Mouse (Mus musculus): Measurements from ENCODE around the gene Gm11985. TPM values are rescaled to one million over a fixed set of nuclear protein-coding genes. Genes with fewer than 3 reads are reported as not detected.

Gm11985 gene
- not detected for total RNA-seq (2021)
- not detected in 2 replicates for polyA plus RNA-seq (2012; rRNA removed)
- long read RNA-seq: 0 reads

GRCm38 (mm10) chr11:7188469-7188868, at the start of gene Gm11985:
Gm11985 (minus strand) TSS chr11:7188569.
- Histone ChIP-seq H3K79me2 (replicated peaks; ENCODE audit: control insufficient read depth, insufficient read depth, low read length) (no peaks in the 10 kb centered on the region), H3K27me3 (ENCODE audit: control insufficient read depth, insufficient read depth, low read length) (no peaks in the 10 kb centered on the region), H3K27ac (no peak within 1 kb of the TSS), H3K9ac (ENCODE audit: low read depth, low read length) (no peak within 1 kb of the TSS), H3K4me3 (no peak within 1 kb of the TSS), H3K36me3 (ENCODE audit: control insufficient read depth, insufficient read depth, low read length) (no peaks in the 10 kb centered on the region), H3K4me1 (ENCODE audit: control insufficient read depth, insufficient read depth, low read length) (no peaks in the 10 kb centered on the region)
- no peak for DNase-seq
- TF ChIP-seq EP300 (IDR thresholded peaks at IDR 0.05; ENCODE audit: insufficient read depth, low read depth, low read length): no peak
- TF ChIP-seq CTCF (IDR thresholded peaks at IDR 0.05): no peak
- TF ChIP-seq POLR2A (IDR thresholded peaks at IDR 0.05; ENCODE audit: insufficient read depth, low read depth, low read length): no peak
- intact Hi-C loops (cut with DNase I): no loop called here
- 83% methylated on average over 13 of the region's 13 CpGs for WGBS

- intact Hi-C loops (cut with DNase I): no loop called here
- no peak overlapping the region for H3K9ac ChIP-seq (ENCODE audit: low read depth, low read length)
- H3K4me3 ChIP-seq: no peak overlapping the region
- 22% methylated on average over 6 of the region's 6 CpGs for WGBS
- no peaks in the 10 kb centered on the region for H3K79me2 ChIP-seq (replicated peaks; ENCODE audit: control insufficient read depth, insufficient read depth, low read length)
- H3K36me3 ChIP-seq (ENCODE audit: control insufficient read depth, insufficient read depth, low read length): no peaks in the 10 kb centered on the region
- TF ChIP-seq POLR2A (IDR thresholded peaks at IDR 0.05; ENCODE audit: insufficient read depth, low read depth, low read length): no peak
- TF ChIP-seq EP300 (IDR thresholded peaks at IDR 0.05; ENCODE audit: insufficient read depth, low read depth, low read length): no peak
- no peak for TF ChIP-seq CTCF (IDR thresholded peaks at IDR 0.05)
- no peak for DNase-seq
- no peaks in the 10 kb centered on the region for H3K27me3 ChIP-seq (ENCODE audit: control insufficient read depth, insufficient read depth, low read length)
- no peak overlapping the region for H3K27ac ChIP-seq
- peaks cover 3% of the 10 kb centered on the region; the same call in 1 of the 2 replicates for H3K4me1 ChIP-seq (ENCODE audit: control insufficient read depth, insufficient read depth, low read length)
Measured at GRCm38 (mm10) chr11:7237712-7238111, 49.3 kb upstream of the Gm11985 start.

GRCm38 (mm10) chr11:7236751-7237150, 48.4 kb upstream of the Gm11985 start:
- intact Hi-C loops (cut with DNase I): no loop called here
- no peak for TF ChIP-seq CTCF (IDR thresholded peaks at IDR 0.05)
- no peak for DNase-seq
- H3K36me3 ChIP-seq (ENCODE audit: control insufficient read depth, insufficient read depth, low read length): no peaks in the 10 kb centered on the region
- no peak overlapping the region for H3K27ac ChIP-seq
- H3K4me3 ChIP-seq: no peak overlapping the region
- no peaks in the 10 kb centered on the region for H3K27me3 ChIP-seq (ENCODE audit: control insufficient read depth, insufficient read depth, low read length)
- no peak overlapping the region for H3K9ac ChIP-seq (ENCODE audit: low read depth, low read length)
- peaks cover 3% of the 10 kb centered on the region; the same call in 1 of the 2 replicates for H3K4me1 ChIP-seq (ENCODE audit: control insufficient read depth, insufficient read depth, low read length)
- 93% methylated on average over 2 of the region's 2 CpGs for WGBS
- no peaks in the 10 kb centered on the region for H3K79me2 ChIP-seq (replicated peaks; ENCODE audit: control insufficient read depth, insufficient read depth, low read length)

- no peak for TF ChIP-seq CTCF (IDR thresholded peaks at IDR 0.05)
- no peak for TF ChIP-seq POLR2A (IDR thresholded peaks at IDR 0.05; ENCODE audit: insufficient read depth, low read depth, low read length)
- TF ChIP-seq EP300 (IDR thresholded peaks at IDR 0.05; ENCODE audit: insufficient read depth, low read depth, low read length): no peak
- no peak overlapping the region for H3K9ac ChIP-seq (ENCODE audit: low read depth, low read length)
Measured at GRCm38 (mm10) chr11:7234981-7235609, 46.7 kb upstream of the Gm11985 start.

GRCm38 (mm10) chr11:7234436-7234835, 46.1 kb upstream of the Gm11985 start:
- Histone ChIP-seq H3K4me3 (no peak overlapping the region), H3K27ac (no peak overlapping the region), H3K79me2 (replicated peaks; ENCODE audit: control insufficient read depth, insufficient read depth, low read length) (no peaks in the 10 kb centered on the region), H3K4me1 (ENCODE audit: control insufficient read depth, insufficient read depth, low read length) (peaks cover 3% of the 10 kb centered on the region; the same call in 1 of the 2 replicates), H3K9ac (ENCODE audit: low read depth, low read length) (no peak overlapping the region), H3K27me3 (ENCODE audit: control insufficient read depth, insufficient read depth, low read length) (no peaks in the 10 kb centered on the region), H3K36me3 (ENCODE audit: control insufficient read depth, insufficient read depth, low read length) (no peaks in the 10 kb centered on the region)
- 43% methylated on average over 1 of the region's 1 CpGs for WGBS
- no peak for DNase-seq
- TF ChIP-seq POLR2A (IDR thresholded peaks at IDR 0.05; ENCODE audit: insufficient read depth, low read depth, low read length) (no peak), EP300 (IDR thresholded peaks at IDR 0.05; ENCODE audit: insufficient read depth, low read depth, low read length) (no peak), CTCF (IDR thresholded peaks at IDR 0.05) (no peak)
- intact Hi-C loops (cut with DNase I): no loop called here

More at GRCm38 (mm10) chr11:7234981-7235609, 46.7 kb upstream of the Gm11985 start:
- Histone ChIP-seq H3K36me3 (ENCODE audit: control insufficient read depth, insufficient read depth, low read length) (no peaks in the 10 kb centered on the region), H3K4me3 (no peak overlapping the region), H3K27me3 (ENCODE audit: control insufficient read depth, insufficient read depth, low read length) (no peaks in the 10 kb centered on the region), H3K79me2 (replicated peaks; ENCODE audit: control insufficient read depth, insufficient read depth, low read length) (no peaks in the 10 kb centered on the region), H3K4me1 (ENCODE audit: control insufficient read depth, insufficient read depth, low read length) (peaks cover 3% of the 10 kb centered on the region; the same call in 1 of the 2 replicates), H3K27ac (no peak overlapping the region)
- 32% methylated on average over 3 of the region's 3 CpGs for WGBS
- intact Hi-C loops (cut with DNase I): no loop called here
- DNase-seq: no peak

- Histone ChIP-seq H3K79me2 (replicated peaks; ENCODE audit: control insufficient read depth, insufficient read depth, low read length) (no peaks in the 10 kb centered on the region), H3K4me1 (ENCODE audit: control insufficient read depth, insufficient read depth, low read length) (peaks cover 3% of the 10 kb centered on the region; the same call in 1 of the 2 replicates), H3K27me3 (ENCODE audit: control insufficient read depth, insufficient read depth, low read length) (no peaks in the 10 kb centered on the region), H3K4me3 (no peak overlapping the region), H3K36me3 (ENCODE audit: control insufficient read depth, insufficient read depth, low read length) (no peaks in the 10 kb centered on the region), H3K9ac (ENCODE audit: low read depth, low read length) (no peak overlapping the region), H3K27ac (no peak overlapping the region)
- no peak for TF ChIP-seq POLR2A (IDR thresholded peaks at IDR 0.05; ENCODE audit: insufficient read depth, low read depth, low read length)
- TF ChIP-seq EP300 (IDR thresholded peaks at IDR 0.05; ENCODE audit: insufficient read depth, low read depth, low read length): no peak
- TF ChIP-seq CTCF (IDR thresholded peaks at IDR 0.05): no peak
- no peak for DNase-seq
- WGBS: 78% methylated on average over 2 of the region's 2 CpGs
- intact Hi-C loops (cut with DNase I): no loop called here
Measured at GRCm38 (mm10) chr11:7233333-7233732, 45.0 kb upstream of the Gm11985 start.
